Mouse (Mus musculus): ENCODE measurements around the gene Catsper1. TPM values are rescaled to one million over a fixed set of nuclear protein-coding genes. Genes with fewer than 3 reads are reported as not detected.

Gene Catsper1
- polyA plus RNA-seq (2014; fragmentation: Illumina TruSeq; extraction: RNeasy Lipid Tissue Mini Kit (QIAGEN cat#74804); ENCODE audit: low replicate concordance) = not detected

DNA sequence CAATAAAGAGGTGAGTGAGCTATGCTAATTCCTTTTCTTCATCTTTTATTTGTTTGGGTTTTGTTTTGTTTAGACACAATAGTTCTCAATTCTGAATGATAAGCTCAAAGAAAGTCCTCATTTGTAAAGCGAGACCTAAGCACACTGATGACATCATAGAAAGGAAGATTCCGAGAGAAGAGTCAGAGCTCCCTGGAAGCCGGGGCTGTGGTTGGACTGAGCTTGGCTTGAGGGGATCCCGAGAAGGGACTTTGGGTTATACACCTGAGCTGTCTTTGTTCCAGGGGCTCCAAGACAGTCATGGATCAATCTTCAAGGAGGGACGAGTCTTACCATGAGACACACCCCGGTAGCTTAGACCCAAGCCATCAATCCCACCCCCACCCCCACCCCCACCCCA, at the start of gene Catsper1:
Gene Catsper1, plus strand, starts transcription at position 301 of the 400 bp plus-strand sequence.

DNA sequence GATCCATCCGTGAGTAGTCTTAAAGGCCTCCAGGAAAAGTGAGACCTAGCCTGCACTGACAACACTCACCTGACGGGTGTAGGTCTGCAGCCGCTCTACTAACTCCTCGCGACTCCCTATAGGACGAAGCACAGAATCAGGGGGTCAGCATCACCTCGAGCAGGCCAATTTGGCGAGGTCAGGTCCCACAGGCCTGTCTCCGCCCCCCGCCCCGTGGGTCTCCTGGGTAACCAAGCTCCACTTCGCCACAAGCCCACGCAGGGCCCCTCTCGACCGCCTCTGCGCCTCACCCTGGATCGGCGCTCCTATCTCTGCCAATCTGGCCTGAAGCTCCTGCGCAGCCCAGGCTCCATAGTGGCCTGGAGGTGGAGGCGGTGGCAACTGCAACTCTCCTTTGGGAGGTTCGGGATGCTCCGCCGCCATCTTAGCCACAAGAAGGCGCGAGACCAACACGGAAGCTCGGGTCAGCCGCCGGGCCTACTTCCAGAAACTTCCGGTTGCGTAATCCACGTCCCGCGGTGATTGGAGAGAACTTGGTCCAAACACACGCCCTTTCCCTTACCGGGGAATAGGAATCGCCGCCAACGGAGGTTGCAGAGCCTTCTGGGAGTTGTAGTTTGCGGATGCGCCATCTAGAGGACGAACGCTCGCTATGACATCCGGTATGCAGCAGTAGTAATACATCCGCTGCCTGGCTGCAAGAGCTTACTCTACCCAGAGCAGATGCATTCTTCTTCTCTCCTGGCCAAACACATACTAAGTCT, 40.4 kb upstream of the Catsper1 start, which contains the start of gene Sf3b2:
Gene Sf3b2, minus strand, starts transcription at position 484 of the 764 bp plus-strand sequence.

DNA sequence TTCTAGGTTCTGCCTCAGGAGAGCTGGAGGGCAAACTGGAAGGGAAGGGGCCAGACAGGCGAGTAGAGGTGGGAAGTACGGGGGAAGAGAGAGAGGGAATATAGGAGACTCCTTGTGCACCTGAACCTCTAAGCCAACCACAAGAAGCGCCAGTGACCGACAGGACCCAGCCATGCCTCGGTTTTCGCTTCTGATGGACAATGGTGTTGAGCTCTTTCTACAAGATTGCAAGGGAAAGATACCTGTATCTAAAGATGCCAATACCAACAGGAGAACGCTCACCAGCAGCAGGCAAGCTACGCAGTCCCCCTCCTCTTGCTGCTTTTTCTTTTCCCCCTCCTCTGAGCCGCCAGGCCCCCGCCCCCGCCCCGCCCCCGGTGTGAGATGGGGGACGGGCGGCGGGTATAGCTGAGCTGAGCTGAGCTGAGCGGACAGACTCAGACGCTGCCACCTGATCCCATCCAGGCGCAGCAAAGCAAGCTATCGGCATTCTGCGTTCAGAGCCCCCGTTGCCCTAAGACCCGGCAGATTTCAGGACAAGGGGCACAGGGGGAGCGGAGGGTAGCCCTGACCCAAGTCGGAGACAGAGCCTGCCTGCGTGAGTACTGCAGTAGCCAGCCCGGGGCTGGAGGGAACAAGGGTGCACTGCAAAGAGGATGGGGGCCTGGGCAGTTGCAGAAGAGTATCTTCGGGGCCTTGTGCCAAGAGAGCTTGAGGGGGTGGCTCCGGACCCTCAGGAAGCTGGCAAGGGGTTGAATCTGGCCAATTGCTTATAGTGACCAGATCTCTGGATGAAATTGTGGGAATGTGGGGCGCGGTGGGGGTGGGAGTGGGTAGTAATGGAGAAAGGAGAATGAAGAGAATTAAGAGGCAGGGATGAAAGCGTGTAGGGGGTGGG, 37.4 kb upstream of the Catsper1 start, which contains the start of gene Gal3st3:
Gene Gal3st3, plus strand, starts transcription at position 429 of the 898 bp plus-strand sequence.

DNA sequence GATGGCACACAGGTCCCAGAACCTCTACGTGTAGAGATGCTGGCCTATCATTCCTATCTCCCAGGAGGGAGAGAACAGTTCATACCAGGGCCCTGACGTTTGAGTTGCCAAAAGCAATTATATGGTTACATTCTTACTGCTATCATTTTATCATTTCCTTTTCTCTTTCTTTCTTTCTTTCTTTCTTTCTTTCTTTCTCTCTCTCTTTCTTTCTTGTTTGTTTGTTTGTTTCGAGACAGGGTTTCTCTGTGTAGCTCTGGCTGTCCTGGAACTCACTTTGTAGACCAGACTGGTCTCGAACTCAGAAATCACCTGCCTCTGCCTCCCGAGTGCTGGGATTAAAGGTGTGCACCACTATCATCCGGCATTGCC, 13.9 kb downstream of the Catsper1 start, which contains the start of gene Cst6:
Gene Cst6, minus strand, starts transcription at position 73 of the 372 bp plus-strand sequence.

DNA sequence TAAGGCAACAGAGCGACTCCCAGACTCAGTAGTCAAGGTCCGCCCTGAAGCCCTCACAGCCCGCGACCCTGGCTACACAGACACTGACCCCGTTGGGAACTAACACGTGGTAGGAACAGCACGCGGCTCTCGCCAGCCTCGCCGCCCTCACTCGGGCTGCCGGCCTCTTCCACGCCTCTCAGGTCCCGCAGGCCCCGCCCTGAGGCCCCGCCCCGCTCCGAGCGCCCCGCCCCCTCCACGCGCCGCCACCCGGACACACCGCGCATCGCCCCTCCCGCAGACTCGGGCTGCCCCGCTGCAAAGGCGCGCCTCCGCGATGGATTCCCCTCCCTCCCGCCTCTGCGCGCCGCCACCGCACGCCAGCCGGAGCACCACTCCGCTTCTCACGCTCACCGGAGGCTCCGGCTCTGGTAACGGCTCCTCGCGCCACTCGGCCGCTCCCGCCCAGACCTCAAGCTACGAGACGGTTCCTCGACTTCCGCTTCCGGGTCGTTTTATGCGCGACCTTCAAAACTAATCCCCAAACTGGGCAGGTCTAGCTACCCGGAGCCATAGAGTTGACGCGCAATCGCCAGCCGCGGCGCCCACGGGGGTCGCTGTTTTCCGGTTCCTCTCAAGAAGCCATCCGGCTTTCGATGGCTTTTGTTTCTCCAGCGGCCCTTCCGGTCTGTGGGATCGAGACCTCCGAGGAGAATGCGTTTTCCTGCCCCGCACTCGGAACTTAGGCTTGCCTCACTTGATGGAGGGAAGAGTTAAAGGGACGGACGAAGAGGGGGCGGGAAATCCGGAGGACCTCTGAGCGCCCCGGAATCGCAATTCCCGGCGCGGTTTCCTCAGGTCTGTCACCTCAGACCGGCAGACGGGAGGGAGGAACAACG, 30.9 kb downstream of the Catsper1 start, which contains the start of gene Eif1ad:
Gene Eif1ad, plus strand, starts transcription at position 567 of the 878 bp plus-strand sequence.

DNA sequence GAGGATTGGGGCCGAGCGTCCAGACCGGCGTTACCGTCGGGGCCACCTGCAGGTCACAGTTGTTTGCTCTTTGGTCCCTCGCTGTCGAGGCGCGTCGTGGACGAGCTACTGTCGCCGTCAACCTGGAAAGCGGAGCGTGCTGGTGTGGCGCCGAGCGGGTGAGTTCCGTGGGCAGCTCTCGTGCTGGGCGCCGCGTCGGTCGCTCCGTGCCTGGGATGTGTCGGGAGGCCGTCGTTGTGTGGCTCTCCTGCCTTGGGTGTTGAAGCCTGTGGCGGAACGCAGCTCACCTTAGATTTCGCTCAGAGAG, 31.5 kb downstream of the Catsper1 start, which contains the start of gene Banf1:
Gene Banf1, minus strand, starts transcription at position 116 of the 307 bp plus-strand sequence.

DNA sequence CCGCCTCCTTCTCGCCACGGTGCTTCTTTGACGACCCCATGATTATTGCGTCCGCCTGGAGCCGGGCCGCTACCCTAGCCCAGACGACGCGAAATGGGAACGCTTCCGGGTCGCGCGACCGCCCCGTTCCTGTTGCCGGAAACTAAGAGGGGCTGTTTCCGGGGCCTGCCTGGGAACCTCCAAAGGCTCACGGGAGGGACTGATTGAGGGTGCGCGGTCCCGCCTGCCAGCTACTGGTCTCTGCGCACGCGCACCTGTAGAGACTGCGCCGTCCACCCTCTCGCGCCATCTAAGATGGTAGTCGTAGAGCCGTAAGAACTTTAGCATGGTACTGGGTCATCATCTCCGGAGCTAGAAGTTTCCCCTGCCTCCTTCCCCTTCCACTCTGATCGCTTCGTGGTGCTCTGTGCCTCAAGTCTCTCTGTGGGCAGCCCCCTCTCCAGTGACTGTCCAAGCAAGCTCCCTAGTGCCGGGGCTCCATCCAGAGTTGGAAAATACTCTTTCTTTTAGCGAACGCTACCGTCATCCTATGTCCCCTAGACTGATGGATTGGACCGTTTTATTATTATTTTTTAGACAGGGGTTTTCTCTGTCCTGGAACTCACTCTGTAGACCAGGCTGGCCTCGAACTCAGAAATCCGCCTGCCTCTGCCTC, 53.2 kb downstream of the Catsper1 start, which contains the start of gene Sart1:
Gene Sart1, minus strand, starts transcription at position 116 of the 655 bp plus-strand sequence.

Other genes starting within 250 kb of the Catsper1 start
- gene Yif1a, start 247.2 kb upstream of the Catsper1 start, polyA plus RNA-seq (2014; fragmentation: Illumina TruSeq; extraction: RNeasy Lipid Tissue Mini Kit (QIAGEN cat#74804); ENCODE audit: low replicate concordance) = 21.1 TPM
- not detected for gene Cnih2, start 237.2 kb upstream of the Catsper1 start, polyA plus RNA-seq (2014; fragmentation: Illumina TruSeq; extraction: RNeasy Lipid Tissue Mini Kit (QIAGEN cat#74804); ENCODE audit: low replicate concordance)
- gene Rab1b, start 228.7 kb upstream of the Catsper1 start, polyA plus RNA-seq (2014; fragmentation: Illumina TruSeq; extraction: RNeasy Lipid Tissue Mini Kit (QIAGEN cat#74804); ENCODE audit: low replicate concordance) = 0.67 TPM
- gene Klc2, start 217.2 kb upstream of the Catsper1 start, polyA plus RNA-seq (2014; fragmentation: Illumina TruSeq; extraction: RNeasy Lipid Tissue Mini Kit (QIAGEN cat#74804); ENCODE audit: low replicate concordance) = not detected
- 0.74 TPM for gene Pacs1, start 62.6 kb upstream of the Catsper1 start, polyA plus RNA-seq (2014; fragmentation: Illumina TruSeq; extraction: RNeasy Lipid Tissue Mini Kit (QIAGEN cat#74804); ENCODE audit: low replicate concordance)
- gene Sf3b2, start 40.3 kb upstream of the Catsper1 start, polyA plus RNA-seq (2014; fragmentation: Illumina TruSeq; extraction: RNeasy Lipid Tissue Mini Kit (QIAGEN cat#74804); ENCODE audit: low replicate concordance) = 25.7 TPM
- not detected for gene Gal3st3, start 37.4 kb upstream of the Catsper1 start, polyA plus RNA-seq (2014; fragmentation: Illumina TruSeq; extraction: RNeasy Lipid Tissue Mini Kit (QIAGEN cat#74804); ENCODE audit: low replicate concordance)
- gene Cst6, start 13.8 kb downstream of the Catsper1 start, polyA plus RNA-seq (2014; fragmentation: Illumina TruSeq; extraction: RNeasy Lipid Tissue Mini Kit (QIAGEN cat#74804); ENCODE audit: low replicate concordance) = 1.3 TPM
- gene Eif1ad, start 31.0 kb downstream of the Catsper1 start, polyA plus RNA-seq (2014; fragmentation: Illumina TruSeq; extraction: RNeasy Lipid Tissue Mini Kit (QIAGEN cat#74804); ENCODE audit: low replicate concordance) = 18.5 TPM
- 4.5 TPM for gene Banf1, start 31.4 kb downstream of the Catsper1 start, polyA plus RNA-seq (2014; fragmentation: Illumina TruSeq; extraction: RNeasy Lipid Tissue Mini Kit (QIAGEN cat#74804); ENCODE audit: low replicate concordance)
- gene Sart1, start 53.0 kb downstream of the Catsper1 start, polyA plus RNA-seq (2014; fragmentation: Illumina TruSeq; extraction: RNeasy Lipid Tissue Mini Kit (QIAGEN cat#74804); ENCODE audit: low replicate concordance) = 1.6 TPM
- not detected for gene Tsga10ip, start 66.8 kb downstream of the Catsper1 start, polyA plus RNA-seq (2014; fragmentation: Illumina TruSeq; extraction: RNeasy Lipid Tissue Mini Kit (QIAGEN cat#74804); ENCODE audit: low replicate concordance)
- 1.9 TPM for gene Drap1, start 89.2 kb downstream of the Catsper1 start, polyA plus RNA-seq (2014; fragmentation: Illumina TruSeq; extraction: RNeasy Lipid Tissue Mini Kit (QIAGEN cat#74804); ENCODE audit: low replicate concordance)
- not detected for gene AI837181, start 89.4 kb downstream of the Catsper1 start, polyA plus RNA-seq (2014; fragmentation: Illumina TruSeq; extraction: RNeasy Lipid Tissue Mini Kit (QIAGEN cat#74804); ENCODE audit: low replicate concordance)
- gene Fosl1, start 111.8 kb downstream of the Catsper1 start, polyA plus RNA-seq (2014; fragmentation: Illumina TruSeq; extraction: RNeasy Lipid Tissue Mini Kit (QIAGEN cat#74804); ENCODE audit: low replicate concordance) = not detected
- 0.15 TPM for gene Ccdc85b, start 122.2 kb downstream of the Catsper1 start, polyA plus RNA-seq (2014; fragmentation: Illumina TruSeq; extraction: RNeasy Lipid Tissue Mini Kit (QIAGEN cat#74804); ENCODE audit: low replicate concordance)
- 2.7 TPM for gene Fibp, start 124.9 kb downstream of the Catsper1 start, polyA plus RNA-seq (2014; fragmentation: Illumina TruSeq; extraction: RNeasy Lipid Tissue Mini Kit (QIAGEN cat#74804); ENCODE audit: low replicate concordance)
- not detected for gene Ctsw, start 132.8 kb downstream of the Catsper1 start, polyA plus RNA-seq (2014; fragmentation: Illumina TruSeq; extraction: RNeasy Lipid Tissue Mini Kit (QIAGEN cat#74804); ENCODE audit: low replicate concordance)
- 0.74 TPM for gene Efemp2, start 138.2 kb downstream of the Catsper1 start, polyA plus RNA-seq (2014; fragmentation: Illumina TruSeq; extraction: RNeasy Lipid Tissue Mini Kit (QIAGEN cat#74804); ENCODE audit: low replicate concordance)
- gene Mus81, start 152.7 kb downstream of the Catsper1 start, polyA plus RNA-seq (2014; fragmentation: Illumina TruSeq; extraction: RNeasy Lipid Tissue Mini Kit (QIAGEN cat#74804); ENCODE audit: low replicate concordance) = not detected
- gene Cfl1, start 154.7 kb downstream of the Catsper1 start, polyA plus RNA-seq (2014; fragmentation: Illumina TruSeq; extraction: RNeasy Lipid Tissue Mini Kit (QIAGEN cat#74804); ENCODE audit: low replicate concordance) = 164 TPM
- not detected for gene 1700020D05Rik, start 168.0 kb downstream of the Catsper1 start, polyA plus RNA-seq (2014; fragmentation: Illumina TruSeq; extraction: RNeasy Lipid Tissue Mini Kit (QIAGEN cat#74804); ENCODE audit: low replicate concordance)
- gene Snx32, start 174.8 kb downstream of the Catsper1 start, polyA plus RNA-seq (2014; fragmentation: Illumina TruSeq; extraction: RNeasy Lipid Tissue Mini Kit (QIAGEN cat#74804); ENCODE audit: low replicate concordance) = not detected
- 9.6 TPM for gene Ovol1, start 224.9 kb downstream of the Catsper1 start, polyA plus RNA-seq (2014; fragmentation: Illumina TruSeq; extraction: RNeasy Lipid Tissue Mini Kit (QIAGEN cat#74804); ENCODE audit: low replicate concordance)
- gene Ap5b1, start 232.3 kb downstream of the Catsper1 start, polyA plus RNA-seq (2014; fragmentation: Illumina TruSeq; extraction: RNeasy Lipid Tissue Mini Kit (QIAGEN cat#74804); ENCODE audit: low replicate concordance) = not detected